Mouse (Mus musculus) ZHBTc4 (cell line): ENCODE measurements at regions not wholly inside any gene's neighbourhood (a gene's known extent, or its start where the extent isn't known, plus 50 kb on each side); places are given as distances from the start of the nearest gene placed in this dataset.

ENCODE experiments used
- DNase-seq: peaks from one replicate; pipeline ENCODE4 v3.0.0-alpha.2; 2011; ENCODE audit warnings: low read depth, low spot score

DNA sequence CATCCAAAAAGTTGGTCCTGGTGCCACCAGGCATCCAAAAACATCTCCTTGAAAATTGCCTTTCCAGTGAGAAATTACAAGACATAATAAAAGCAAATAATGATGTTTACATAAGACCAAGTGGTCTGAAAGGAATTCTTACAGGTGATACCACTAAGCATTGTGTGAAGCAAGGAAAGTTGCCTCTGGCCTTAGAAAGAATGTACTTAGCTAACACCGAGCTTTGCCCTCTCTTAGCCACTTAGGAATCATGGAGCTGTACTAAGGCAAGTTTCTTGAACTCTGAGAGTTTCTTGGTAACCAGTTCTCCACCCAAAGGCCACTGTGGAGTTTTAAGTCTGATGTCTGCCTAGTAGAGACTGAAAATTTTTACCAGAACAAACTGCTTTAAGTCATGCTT lies 359.4 kb upstream of the Cdh11 start:
- no peak for DNase-seq

- DNase-seq: no peak
Observed at GRCm38 (mm10) chr8:103148013-103148412, 362.6 kb upstream of the Cdh11 start.

- no peak for DNase-seq
Observed at GRCm38 (mm10) chr8:103148447-103148846, 363.0 kb upstream of the Cdh11 start.

GRCm38 (mm10) chr8:103166623-103167316 lies 381.3 kb upstream of the Cdh11 start:
- no peak for DNase-seq

DNA sequence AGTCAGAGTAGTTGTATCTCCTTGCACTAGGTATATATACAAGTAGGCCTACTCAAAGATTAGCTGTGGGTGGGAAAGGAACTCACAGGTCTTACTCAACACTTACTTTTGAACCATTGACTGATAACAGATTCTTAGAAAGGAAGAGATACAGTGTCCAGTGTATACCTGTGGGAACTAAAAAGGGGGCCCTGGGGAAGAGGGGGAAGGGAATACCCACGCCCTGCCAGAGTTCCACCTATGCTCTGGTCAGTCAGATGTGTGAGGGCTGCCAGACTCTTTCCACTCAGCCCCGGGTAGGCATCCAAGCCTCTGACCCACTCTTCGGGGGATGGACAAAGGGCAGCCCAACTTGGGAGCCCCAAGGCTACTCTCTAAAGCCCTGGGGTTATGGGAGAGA lies 387.9 kb upstream of the Cdh11 start:
- DNase-seq: no peak

GRCm38 (mm10) chr8:103173803-103174429 lies 388.5 kb upstream of the Cdh11 start:
- no peak for DNase-seq

GRCm38 (mm10) chr8:103180661-103181060 lies 395.2 kb upstream of the Cdh11 start:
- DNase-seq: no peak

GRCm38 (mm10) chr8:103188720-103189498 lies 403.5 kb upstream of the Cdh11 start:
- no peak for DNase-seq

- DNase-seq: no peak
Observed at GRCm38 (mm10) chr8:103198251-103198650, 412.8 kb upstream of the Cdh11 start.

DNA sequence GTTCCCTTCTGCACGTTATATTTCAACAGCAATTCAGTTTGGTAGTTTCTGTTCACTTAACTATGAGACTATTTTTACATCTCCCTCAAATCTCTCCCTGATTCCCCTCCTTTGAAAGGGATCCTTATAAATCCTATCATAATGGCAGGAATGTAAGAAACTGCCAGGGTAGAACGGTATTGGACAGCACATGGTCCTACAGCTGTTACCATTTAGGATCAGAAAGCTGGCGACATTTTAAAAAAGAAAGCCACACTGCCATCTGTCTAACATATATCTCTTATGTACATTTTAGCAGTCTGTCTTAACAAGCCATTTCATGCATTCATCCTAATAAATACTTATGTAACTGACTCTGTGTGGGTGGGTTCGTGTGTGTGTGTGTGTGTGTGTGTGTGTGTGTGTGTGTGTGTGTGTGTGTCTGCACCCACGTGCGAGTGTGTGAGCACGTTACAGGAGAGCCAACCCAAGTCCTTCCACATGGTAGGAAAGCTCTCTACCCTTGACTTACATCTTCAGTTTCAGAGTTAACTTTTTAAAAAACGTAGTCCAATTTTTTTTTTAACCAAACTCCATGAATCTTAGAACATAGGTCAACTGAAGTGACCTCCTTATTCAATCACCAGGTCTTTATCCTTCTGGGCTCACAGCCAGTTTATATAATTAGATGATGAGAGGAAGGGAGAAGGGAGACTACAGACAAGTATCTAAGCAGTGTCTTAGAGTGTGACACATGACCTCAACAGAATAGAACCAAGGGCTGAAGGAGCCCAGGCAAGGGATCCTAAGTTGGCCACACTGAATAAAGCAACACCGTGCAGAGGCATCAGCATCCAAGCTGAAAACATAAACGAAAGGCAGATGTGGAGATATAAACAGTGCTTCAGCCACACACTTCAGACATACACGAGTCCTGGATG lies 414.5 kb upstream of the Cdh11 start:
- no peak for DNase-seq

- no peak for DNase-seq
Observed at GRCm38 (mm10) chr8:103203710-103204109, 418.3 kb upstream of the Cdh11 start.

- DNase-seq: no peak
Observed at GRCm38 (mm10) chr8:103214606-103215005, 429.2 kb upstream of the Cdh11 start.

- DNase-seq: no peak
Observed at GRCm38 (mm10) chr8:103230741-103231475, 445.5 kb upstream of the Cdh11 start.

DNA sequence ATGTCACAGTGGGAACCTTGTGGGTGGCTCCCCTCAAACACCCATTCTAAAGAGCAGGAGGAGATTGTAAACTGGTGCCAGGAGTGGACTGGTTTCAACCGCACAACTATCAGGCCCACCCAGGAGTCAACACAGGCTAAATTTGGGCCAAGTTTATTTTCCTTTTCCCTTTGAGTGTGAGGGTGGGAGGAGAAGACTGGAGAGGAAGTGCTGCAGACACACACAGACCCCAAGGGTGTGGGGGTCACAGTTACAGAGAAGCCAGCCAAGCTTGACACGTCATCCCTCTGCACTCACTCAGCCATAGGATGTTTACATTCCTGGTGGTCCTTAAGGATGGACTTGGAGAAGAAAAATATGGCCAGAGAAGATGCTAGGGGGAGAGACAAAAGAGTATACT lies 448.9 kb upstream of the Cdh11 start:
- no peak for DNase-seq

DNA sequence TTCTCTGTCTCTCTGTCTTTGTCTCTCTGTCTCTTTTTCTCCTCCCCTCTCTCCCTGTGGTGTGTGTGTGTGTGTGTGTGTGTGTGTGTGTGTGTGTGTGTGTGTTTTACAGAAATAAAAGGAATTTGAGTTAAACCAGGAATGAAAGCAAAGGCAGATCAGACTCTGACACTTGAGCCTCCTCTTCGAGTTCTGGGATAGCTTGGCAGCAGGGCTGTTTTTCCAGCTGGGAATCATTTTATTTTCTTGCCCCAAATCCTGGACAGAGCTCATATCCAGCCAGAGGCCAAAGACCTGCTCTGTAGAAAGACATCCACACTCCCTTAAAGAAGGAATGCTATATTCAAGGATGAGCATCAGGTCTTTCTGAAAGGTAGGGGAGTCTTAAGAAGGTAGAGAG lies 450.2 kb upstream of the Cdh11 start:
- no peak for DNase-seq

- DNase-seq: no peak
Observed at GRCm38 (mm10) chr8:103238456-103238970, 453.1 kb upstream of the Cdh11 start.

DNA sequence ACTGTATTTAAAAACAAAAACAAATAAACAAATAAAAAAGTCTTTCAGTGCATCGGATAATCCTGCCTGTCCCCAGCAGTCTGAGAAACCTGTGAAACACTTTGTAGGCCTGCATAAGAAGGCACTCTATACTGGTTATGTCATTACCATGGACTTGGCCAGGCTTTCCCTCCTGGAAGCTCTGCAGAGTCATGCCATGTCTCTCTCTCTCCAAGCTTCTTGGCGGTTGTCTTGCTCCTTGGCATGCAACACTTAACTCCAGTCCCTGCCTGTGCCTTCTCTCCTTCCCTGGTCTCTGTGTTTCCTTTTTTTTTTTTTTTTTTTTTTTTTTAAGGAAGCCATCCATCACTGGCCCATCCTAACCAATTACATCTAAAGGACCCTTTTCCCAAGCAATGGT lies 458.7 kb upstream of the Cdh11 start:
- DNase-seq: no peak

DNA sequence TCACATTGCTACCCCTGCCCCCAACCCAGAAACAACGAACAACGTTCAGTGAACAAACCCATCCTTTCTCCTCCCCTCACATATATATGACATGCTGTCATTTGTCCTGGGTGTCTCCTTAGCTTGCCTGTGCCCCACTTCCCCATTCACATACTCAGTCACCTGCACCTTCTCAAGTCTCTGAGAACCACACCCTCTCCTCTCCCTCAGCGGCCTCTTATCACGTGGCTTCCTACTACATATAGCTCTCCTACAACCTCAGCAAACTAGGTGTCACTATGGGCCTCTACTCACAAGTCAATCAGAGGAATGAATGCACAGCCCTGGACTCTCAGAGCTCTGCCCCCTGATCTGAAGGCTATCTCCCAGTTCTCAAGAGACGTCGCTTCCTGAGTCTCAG lies 459.2 kb upstream of the Cdh11 start:
- DNase-seq: no peak

DNA sequence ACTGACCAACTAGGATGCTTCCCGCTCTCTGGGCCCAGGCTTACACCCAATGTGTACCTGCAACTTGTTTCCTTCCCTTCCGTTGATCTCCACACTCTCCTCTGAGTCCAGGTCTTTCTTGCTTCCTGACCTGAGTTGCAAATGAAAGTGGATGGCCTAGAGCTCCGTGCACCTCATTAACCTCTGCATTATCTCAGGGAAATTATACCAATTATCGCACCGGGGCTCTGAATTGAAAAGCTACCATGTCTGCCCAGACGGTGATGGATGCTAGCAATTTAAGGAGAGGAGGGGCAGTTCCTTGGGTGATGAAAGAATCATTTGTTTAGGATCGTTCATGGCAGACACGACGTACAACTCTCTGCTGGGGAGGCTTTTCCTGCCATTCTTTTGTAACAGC lies 460.4 kb upstream of the Cdh11 start:
- DNase-seq: no peak

DNA sequence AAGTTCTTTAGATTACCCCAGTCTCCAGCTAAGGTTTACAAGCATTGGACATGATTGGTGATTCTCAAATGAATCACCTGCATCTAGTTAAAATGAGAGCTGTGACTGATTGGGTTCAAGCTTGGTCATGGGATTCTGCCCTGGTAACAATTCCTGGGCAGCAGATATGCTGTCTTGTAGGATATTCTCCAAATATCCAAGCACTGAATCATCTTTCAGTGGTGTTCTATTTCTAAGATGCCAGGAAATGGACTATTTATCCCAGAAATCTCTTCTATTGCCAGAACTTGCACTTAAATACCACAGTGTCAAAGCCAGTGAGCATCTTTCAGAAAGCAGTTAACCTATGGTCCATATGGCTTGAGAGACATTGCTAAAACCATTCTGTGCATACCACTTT lies 475.8 kb upstream of the Cdh11 start:
- no peak for DNase-seq

GRCm38 (mm10) chr8:103270035-103270434 lies 484.6 kb upstream of the Cdh11 start:
- DNase-seq: no peak
